Mouse (Mus musculus) G1E (cell line): ENCODE data around the gene Mcrip1. TPM values are rescaled to one million over a fixed set of nuclear protein-coding genes. Genes with fewer than 3 reads are reported as not detected.

Source experiments
- ATAC-seq: 2 replicates; pipeline ENCODE4 v1.8.0; 2016; ENCODE audit warnings: mild to moderate bottlenecking; ENCODE audit not compliant: insufficient number of reproducible peaks, poor library complexity, low FRiP score, severe bottlenecking; ENCODE audit errors: extremely low read depth
- DNase-seq: peaks from one replicate; pipeline ENCODE4 v3.0.0; 2012; ENCODE audit warnings: low spot score
- H3K27me3 ChIP-seq: 2 replicates; pipeline ENCODE4 v1.6.1; 2012; ENCODE audit warnings: mild to moderate bottlenecking, low read length, inconsistent platforms; ENCODE audit not compliant: insufficient read depth
- H3K36me3 ChIP-seq: replicated peaks from 2 replicates; pipeline ENCODE3; 2012; ENCODE audit warnings: mild to moderate bottlenecking, inconsistent platforms
- H3K4me1 ChIP-seq: 2 replicates; pipeline ENCODE4 v1.6.1; 2012; ENCODE audit warnings: low read depth, low read length, inconsistent platforms, mixed read lengths; ENCODE audit not compliant: insufficient read depth
- H3K4me3 ChIP-seq: 2 replicates; pipeline ENCODE4 v1.5.1; 2012; ENCODE audit warnings: low read depth, mild to moderate bottlenecking, inconsistent platforms, low read length, moderate library complexity, mixed read lengths
- H3K9me3 ChIP-seq: replicated peaks from 2 replicates; pipeline ENCODE4 v1.6.1; 2012; ENCODE audit warnings: inconsistent platforms
- CTCF ChIP-seq: IDR thresholded peaks from 2 replicates; pipeline ENCODE4 v1.5.1; 2012; ENCODE audit warnings: low read depth, low read length, inconsistent platforms, mixed read lengths
- GATA1 ChIP-seq: IDR thresholded peaks from 2 replicates; pipeline ENCODE4 v1.6.1; 2012; ENCODE audit warnings: borderline replicate concordance, low read length, inconsistent platforms, mixed read lengths
- GATA2 ChIP-seq: IDR thresholded peaks from 2 replicates; pipeline ENCODE4 v1.6.1; 2012; ENCODE audit warnings: low read depth, low read length, inconsistent platforms, borderline replicate concordance
- POLR2AphosphoS5 ChIP-seq: IDR thresholded peaks from 2 replicates; pipeline ENCODE4 v1.6.1; 2012; ENCODE audit warnings: low read depth, low read length, inconsistent platforms; ENCODE audit not compliant: insufficient replicate concordance
- TAL1 ChIP-seq: conservative IDR thresholded peaks from 2 replicates; pipeline ENCODE4 v1.6.1; 2012; ENCODE audit warnings: low read depth, low read length, inconsistent platforms, mixed read lengths
- polyA plus RNA-seq: library from polyadenylated mRNA; stranded (reverse); fragments of >175 nt; gene quantifications from 2 replicates; pipeline ENCODE4 v1.2.3, GENCODE M21; 2012
- total RNA-seq, 2 experiments: library from RNA; stranded (forward) in 1 of 2; stranded (reverse) in 1 of 2; fragments of 200-1000 nt in 1 of 2; fragments of >200 nt in 1 of 2; fragmentation: Nextera tagmentation in 1 of 2; gene quantifications; 2 replicates each; pipeline ENCODE4 v1.2.3; 2014 to 2017

Mcrip1 gene
- total and polyA plus RNA-seq, 3 experiments = 19.2 to 176 (median 64.3) TPM

DNA sequence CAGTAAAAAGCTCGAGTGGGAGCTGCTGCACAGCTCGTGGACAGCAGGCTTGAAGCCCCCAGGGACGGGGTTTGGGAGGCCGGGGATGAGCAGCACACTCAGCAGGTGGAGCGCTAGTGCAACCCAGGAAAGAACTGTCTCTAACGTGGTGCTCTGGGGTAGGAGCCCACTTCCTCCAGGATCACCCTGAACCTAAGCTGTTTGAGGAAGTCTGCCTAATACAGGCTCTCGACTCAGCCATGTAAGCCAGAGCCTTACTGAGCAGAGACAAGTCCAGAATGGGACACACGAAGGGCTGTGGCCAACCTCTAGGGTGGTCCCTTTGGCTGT, 10.6 kb downstream of the Mcrip1 start:
- Histone ChIP-seq H3K36me3 (peaks cover 27% of the 10 kb centered on the region), H3K4me1 (peaks cover 33% of the 10 kb centered on the region), H3K9me3 (no peaks in the 10 kb centered on the region), H3K27me3 (peaks cover 54% of the 10 kb centered on the region), H3K4me3 (no peak overlapping the region)
- TF ChIP-seq GATA2 (no peak), POLR2AphosphoS5 (no peak), CTCF (no peak), TAL1 (no peak), GATA1 (no peak)
- ATAC-seq = no peak
- no peak for DNase-seq

DNA sequence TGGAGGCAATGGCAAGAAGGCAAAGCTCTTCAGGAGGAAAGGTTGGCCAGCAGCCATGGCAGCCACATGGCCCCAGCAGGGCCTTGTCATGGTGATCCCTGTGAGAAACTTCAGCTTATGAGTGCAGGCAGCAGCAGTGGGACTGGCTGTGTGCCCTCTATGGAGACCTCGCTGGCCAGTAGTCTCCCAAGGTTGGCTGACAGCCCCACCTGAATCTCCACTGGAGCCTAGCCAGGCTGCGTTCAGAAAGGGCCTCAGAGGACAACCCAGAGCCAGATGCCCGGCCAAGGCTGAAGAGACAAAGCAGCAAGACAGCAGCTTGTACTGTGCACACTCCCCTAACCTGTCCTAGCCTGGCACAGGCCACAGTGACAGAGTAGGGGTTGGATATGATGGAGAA, 11.0 kb downstream of the Mcrip1 start:
- Histone ChIP-seq H3K9me3 (no peaks in the 10 kb centered on the region), H3K4me1 (peaks cover 33% of the 10 kb centered on the region), H3K4me3 (no peak overlapping the region), H3K27me3 (peaks cover 58% of the 10 kb centered on the region), H3K36me3 (peaks cover 23% of the 10 kb centered on the region)
- DNase-seq (no peak), ATAC-seq (no peak)
- TF ChIP-seq POLR2AphosphoS5 (no peak), GATA2 (no peak), TAL1 (no peak), CTCF (no peak), GATA1 (no peak)

DNA sequence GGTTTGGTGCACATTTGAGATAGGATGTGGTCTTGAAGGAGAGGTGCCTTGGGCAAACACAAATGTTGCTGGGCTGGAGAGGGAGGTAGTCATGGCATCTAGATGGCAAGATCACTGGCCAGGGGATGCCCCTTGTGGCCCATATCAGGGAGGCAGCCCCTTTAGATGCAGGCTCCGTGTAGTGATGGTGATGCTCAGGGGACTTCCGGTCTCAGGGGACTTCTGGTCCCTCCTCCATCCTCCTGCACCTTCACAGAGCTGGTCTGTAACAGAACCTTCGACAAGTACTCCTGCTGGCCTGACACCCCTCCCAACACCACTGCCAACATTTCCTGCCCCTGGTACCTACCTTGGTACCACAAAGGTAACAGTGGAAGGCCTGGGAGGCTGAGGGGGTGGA, 13.7 kb downstream of the Mcrip1 start:
- Histone ChIP-seq H3K4me1 (peaks cover 26% of the 10 kb centered on the region), H3K27me3 (peaks cover 83% of the 10 kb centered on the region), H3K4me3 (no peak overlapping the region), H3K36me3 (no peaks in the 10 kb centered on the region), H3K9me3 (peaks cover 4% of the 10 kb centered on the region)
- ATAC-seq = no peak
- DNase-seq = no peak
- no peak for TF ChIP-seq CTCF
- no peak for TF ChIP-seq GATA2
- TF ChIP-seq TAL1 = no peak
- TF ChIP-seq GATA1 = no peak
- no peak for TF ChIP-seq POLR2AphosphoS5

DNA sequence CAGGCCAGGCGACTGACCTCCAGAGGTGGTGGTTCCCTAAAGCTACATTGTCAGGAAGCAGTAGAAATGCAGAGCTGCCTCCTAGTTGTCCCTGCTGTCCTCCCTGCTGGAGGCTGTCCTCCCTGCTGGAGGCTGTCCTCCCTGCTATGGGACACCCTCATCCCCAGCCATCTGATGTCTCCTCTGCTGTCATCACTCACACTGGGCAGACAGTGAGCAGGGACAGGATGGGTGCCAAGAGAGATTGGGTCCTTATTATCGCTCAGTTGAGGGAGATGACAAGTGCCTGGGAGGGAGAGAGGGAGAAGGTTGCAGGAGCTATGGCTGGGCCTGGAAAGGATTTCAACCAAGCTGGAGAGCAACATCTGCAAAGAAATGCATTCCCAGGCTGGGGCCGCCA, 14.4 kb downstream of the Mcrip1 start:
- TF ChIP-seq CTCF (no peak), GATA1 (no peak), GATA2 (no peak), POLR2AphosphoS5 (no peak), TAL1 (no peak)
- no peak overlapping the region for H3K4me3 ChIP-seq
- H3K27me3 ChIP-seq = peaks cover 90% of the 10 kb centered on the region
- no peaks in the 10 kb centered on the region for H3K36me3 ChIP-seq
- peaks cover 26% of the 10 kb centered on the region for H3K4me1 ChIP-seq
- no peak for ATAC-seq
- H3K9me3 ChIP-seq = peaks cover 11% of the 10 kb centered on the region
- no peak for DNase-seq

DNA sequence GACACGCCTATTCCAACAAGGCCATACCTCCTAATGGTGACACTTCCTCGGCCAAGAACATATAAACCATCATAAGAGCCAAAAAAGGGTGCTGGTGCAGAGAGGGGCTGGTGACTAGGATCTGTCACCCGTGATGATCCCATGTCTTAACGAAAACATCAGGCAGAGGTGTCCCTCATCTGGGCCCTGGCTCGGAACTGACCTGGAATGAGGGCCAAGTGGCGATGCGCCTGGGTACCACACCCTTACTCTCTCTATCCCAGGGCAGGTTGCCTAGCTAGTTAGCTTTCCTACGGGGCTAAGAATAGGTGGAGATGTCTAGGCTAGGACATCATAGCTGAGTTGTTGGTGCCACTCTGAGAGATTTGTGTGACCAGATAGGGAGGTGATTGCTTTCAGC, 15.4 kb downstream of the Mcrip1 start:
- ATAC-seq = no peak
- TF ChIP-seq TAL1 = no peak
- no peak for TF ChIP-seq GATA2
- no peak for TF ChIP-seq GATA1
- TF ChIP-seq CTCF = no peak
- TF ChIP-seq POLR2AphosphoS5 = no peak
- no peaks in the 10 kb centered on the region for H3K36me3 ChIP-seq
- peaks cover 14% of the 10 kb centered on the region for H3K9me3 ChIP-seq
- H3K27me3 ChIP-seq = peaks cover 95% of the 10 kb centered on the region
- peaks cover 16% of the 10 kb centered on the region for H3K4me1 ChIP-seq
- no peak for DNase-seq
- H3K4me3 ChIP-seq = no peak overlapping the region

DNA sequence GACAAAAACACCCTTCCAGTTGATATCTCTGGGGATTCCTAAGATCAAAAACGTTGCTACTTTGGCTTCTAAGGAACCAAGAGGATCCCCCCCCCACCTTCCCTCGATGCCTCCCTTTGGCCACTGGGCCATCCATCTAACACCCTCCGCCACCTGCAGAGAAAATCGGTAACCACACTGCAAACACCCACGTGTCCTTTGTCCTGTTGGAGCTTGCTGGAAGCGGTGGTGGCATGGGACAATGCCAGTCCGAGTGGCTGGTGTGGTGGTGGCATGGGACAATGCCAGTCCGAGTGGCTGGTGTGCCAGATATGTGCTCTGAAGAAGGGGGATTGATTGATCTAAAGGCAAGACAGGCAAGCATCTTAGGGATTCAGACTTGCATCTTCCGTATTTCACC, 17.9 kb downstream of the Mcrip1 start:
- Histone ChIP-seq H3K9me3 (peaks cover 14% of the 10 kb centered on the region), H3K4me3 (no peak overlapping the region), H3K4me1 (peaks cover 25% of the 10 kb centered on the region), H3K36me3 (no peaks in the 10 kb centered on the region), H3K27me3 (peaks cover 81% of the 10 kb centered on the region)
- no peak for ATAC-seq
- TF ChIP-seq GATA2 = no peak
- no peak for TF ChIP-seq CTCF
- no peak for TF ChIP-seq POLR2AphosphoS5
- TF ChIP-seq TAL1 = no peak
- TF ChIP-seq GATA1 = no peak
- no peak for DNase-seq
